Mouse (Mus musculus) E14TG2a.4 (cell line): ENCODE measurements around the gene Hexim1.

Experiments
- CTCF ChIP-seq: conservative IDR thresholded peaks from 2 replicates; pipeline ENCODE4 v1.5.1; 2014; ENCODE audit warnings: low read length
- NANOG ChIP-seq: IDR thresholded peaks from 2 replicates; pipeline ENCODE4 v1.6.1; 2014; ENCODE audit warnings: borderline replicate concordance, low read length, mixed read lengths
- POU5F1 ChIP-seq: IDR thresholded peaks from 2 replicates; pipeline ENCODE4 v1.6.1; 2014; ENCODE audit warnings: low read length, borderline replicate concordance

GRCm38 (mm10) chr11:103118866-103119265 is 2.8 kb downstream of the Hexim1 start:
- TF ChIP-seq CTCF, result no peak
- TF ChIP-seq POU5F1, result no peak
- no peak for TF ChIP-seq NANOG
